Mouse (Mus musculus): ENCODE data around the gene 4930579F01Rik.

- no peak for TF ChIP-seq CTCF (IDR thresholded peaks at IDR 0.05; ENCODE audit: extremely low read depth, insufficient read length, insufficient replicate concordance, low read depth, low read length)
- TF ChIP-seq POLR2A (IDR thresholded peaks at IDR 0.05; ENCODE audit: low read depth, low read length), result no peak
Observed at GRCm38 (mm10) chr3:138193683-138194302, at the start of gene 4930579F01Rik.

Data from small intestine, adult 2 months (tissue).